Mouse (Mus musculus) limb, embryonic 14.5 days (tissue): ENCODE measurements at regions not wholly inside any gene's neighbourhood (a gene's known extent, or its start where the extent isn't known, plus 50 kb on each side); places are given as distances from the start of the nearest gene placed in this dataset.

Experiments
- ATAC-seq: fragments of 200-750 bp; cut with Nextera tagmentation; 2 replicates; pipeline ENCODE4 v1.8.0; 2017; ENCODE audit warnings: low read depth, moderate number of reproducible peaks, moderate TSS enrichment; ENCODE audit not compliant: low FRiP score
- DNase-seq: peaks from one replicate; pipeline ENCODE4 v3.0.0-alpha.2; 2015; ENCODE audit warnings: low spot score
- H3K27ac ChIP-seq: fragments of 300-500 bp; sonication (generic); replicated peaks from 2 replicates; pipeline ENCODE4 v1.5.1; 2014; ENCODE audit warnings: low read depth, mild to moderate bottlenecking, low read length, moderate library complexity, mixed read lengths
- H3K27me3 ChIP-seq: fragments of 300-500 bp; sonication (generic); 2 replicates; pipeline ENCODE4 v1.6.1; 2014; ENCODE audit warnings: low read length, mixed read lengths; ENCODE audit not compliant: control insufficient read depth, insufficient read depth
- H3K36me3 ChIP-seq: fragments of 300-500 bp; sonication (generic); 2 replicates; pipeline ENCODE4 v1.6.1; 2014; ENCODE audit warnings: mild to moderate bottlenecking, low read length, moderate library complexity, mixed read lengths; ENCODE audit not compliant: control insufficient read depth, insufficient read depth
- H3K4me1 ChIP-seq: fragments of 300-500 bp; sonication (generic); 2 replicates; pipeline ENCODE4 v1.6.1; 2014; ENCODE audit warnings: antibody characterized with exemption, low read length, mixed read lengths; ENCODE audit not compliant: control insufficient read depth, insufficient read depth
- H3K4me2 ChIP-seq: fragments of 300-500 bp; sonication (generic); replicated peaks from 2 replicates; pipeline ENCODE4 v1.6.1; 2014; ENCODE audit warnings: low read depth, mild to moderate bottlenecking, low read length, moderate library complexity; ENCODE audit not compliant: severe bottlenecking
- H3K4me3 ChIP-seq: fragments of 300-500 bp; sonication (generic); replicated peaks from 2 replicates; pipeline ENCODE4 v1.5.1; 2014; ENCODE audit warnings: low read length
- H3K9ac ChIP-seq: fragments of 300-500 bp; sonication (generic); 2 replicates; pipeline ENCODE4 v1.6.1; 2014; ENCODE audit warnings: mild to moderate bottlenecking, low read depth, low read length, moderate library complexity; ENCODE audit not compliant: severe bottlenecking
- H3K9me3 ChIP-seq: fragments of 300-500 bp; sonication (generic); 2 replicates; pipeline ENCODE4 v1.6.1; 2016; ENCODE audit warnings: low read length; ENCODE audit not compliant: control insufficient read depth
- POLR2A ChIP-seq: fragments of 200-500 bp; IDR thresholded peaks from 2 replicates; pipeline ENCODE4 v1.8.0; 2012; ENCODE audit warnings: inconsistent platforms, mild to moderate bottlenecking, moderate library complexity, borderline replicate concordance; ENCODE audit not compliant: insufficient read depth, insufficient read length; ENCODE audit errors: extremely low read depth
- WGBS: fragments of 180-500 bp; shearing (Covaris S2); extraction: QIAGEN DNeasy Blood & Tissue Kit; methylation state at CpG from one replicate; pipeline ENCODE4 v1.1.7; 2014; 5-methylcytosine and 5-hydroxymethylcytosine counted together

- no peak overlapping the region for H3K4me3 ChIP-seq
- no peak for DNase-seq
- H3K36me3 ChIP-seq: no peaks in the 10 kb centered on the region
- no peaks in the 10 kb centered on the region for H3K9me3 ChIP-seq
- H3K4me2 ChIP-seq: no peak overlapping the region
- ATAC-seq: no peak
- H3K27me3 ChIP-seq: no peaks in the 10 kb centered on the region
- H3K9ac ChIP-seq: no peak overlapping the region
- TF ChIP-seq POLR2A: no peak
- no peak overlapping the region for H3K27ac ChIP-seq
- WGBS: 48% methylated on average over 9 of the region's 9 CpGs
- H3K4me1 ChIP-seq: no peaks in the 10 kb centered on the region
These were observed 128.6 kb upstream of the Rreb1 start for GRCm38 (mm10) chr13:37649467-37650080.

DNA sequence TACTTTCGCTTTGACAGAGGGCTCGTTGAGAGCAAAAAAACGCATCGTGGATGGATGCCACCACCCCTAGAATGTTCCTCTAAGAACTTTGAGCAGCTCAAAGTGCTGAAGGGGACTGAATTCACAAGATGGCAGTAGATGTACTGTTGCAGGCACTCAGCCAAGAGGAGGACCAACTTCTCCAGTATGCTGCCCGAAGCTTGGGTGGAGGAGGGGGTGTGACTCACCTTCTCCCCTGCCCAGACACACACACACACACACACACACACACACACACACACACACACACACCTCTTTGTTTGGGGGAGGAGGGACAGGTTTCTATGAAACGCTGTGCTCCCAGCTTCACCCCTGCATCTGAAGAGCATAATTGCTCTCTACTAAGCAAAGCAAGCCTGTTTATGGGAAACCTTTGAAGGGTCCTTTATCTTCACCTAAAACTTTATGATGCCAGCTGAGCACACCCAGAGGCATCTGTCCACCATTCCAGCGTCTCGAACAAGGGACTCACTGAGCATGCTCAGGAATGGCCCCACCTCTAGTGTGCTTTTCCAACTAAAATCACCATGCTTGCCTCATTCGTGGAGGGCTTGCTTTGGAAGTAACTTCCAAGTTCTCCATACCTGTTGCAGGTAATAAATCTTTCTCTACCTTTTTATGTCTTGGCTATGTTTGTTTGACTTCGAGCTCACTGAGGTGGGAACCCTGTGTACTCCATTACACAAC is 126.8 kb upstream of the Rreb1 start:
- WGBS: 64% methylated on average over 10 of the region's 10 CpGs
- Histone ChIP-seq H3K4me1 (no peaks in the 10 kb centered on the region), H3K4me2 (no peak overlapping the region), H3K36me3 (no peaks in the 10 kb centered on the region), H3K27ac (no peak overlapping the region), H3K27me3 (no peaks in the 10 kb centered on the region), H3K4me3 (no peak overlapping the region), H3K9me3 (no peaks in the 10 kb centered on the region), H3K9ac (no peak overlapping the region)
- no peak for TF ChIP-seq POLR2A
- ATAC-seq: no peak
- DNase-seq: no peak

DNA sequence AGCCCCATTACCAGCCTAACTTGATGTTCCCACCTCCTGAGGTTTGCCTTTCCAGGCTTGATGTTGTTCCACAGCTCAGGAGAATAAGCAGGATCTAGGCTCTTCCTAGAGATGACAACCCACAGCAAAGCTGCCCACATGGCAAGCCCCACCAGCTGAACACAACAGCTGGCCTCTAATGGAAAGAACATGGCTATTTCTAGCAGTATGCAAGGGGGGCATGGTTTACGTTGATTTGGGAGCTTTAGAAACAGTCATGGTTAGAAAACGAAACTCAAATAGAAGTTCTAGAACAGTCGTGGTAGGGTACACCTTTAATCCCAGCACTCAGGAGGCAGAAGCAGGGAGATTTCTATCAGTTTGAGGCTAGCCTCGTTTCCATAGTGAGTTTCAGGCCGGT is 123.5 kb upstream of the Rreb1 start:
- H3K36me3 ChIP-seq: no peaks in the 10 kb centered on the region
- DNase-seq (no peak), ATAC-seq (no peak)
- H3K27me3 ChIP-seq: no peaks in the 10 kb centered on the region
- no peaks in the 10 kb centered on the region for H3K4me1 ChIP-seq
- H3K27ac ChIP-seq: no peak overlapping the region
- H3K4me3 ChIP-seq: no peak overlapping the region
- WGBS: 76% methylated on average over 5 of the region's 5 CpGs
- no peak overlapping the region for H3K9ac ChIP-seq
- no peaks in the 10 kb centered on the region for H3K9me3 ChIP-seq
- H3K4me2 ChIP-seq: no peak overlapping the region
- no peak for TF ChIP-seq POLR2A

DNA sequence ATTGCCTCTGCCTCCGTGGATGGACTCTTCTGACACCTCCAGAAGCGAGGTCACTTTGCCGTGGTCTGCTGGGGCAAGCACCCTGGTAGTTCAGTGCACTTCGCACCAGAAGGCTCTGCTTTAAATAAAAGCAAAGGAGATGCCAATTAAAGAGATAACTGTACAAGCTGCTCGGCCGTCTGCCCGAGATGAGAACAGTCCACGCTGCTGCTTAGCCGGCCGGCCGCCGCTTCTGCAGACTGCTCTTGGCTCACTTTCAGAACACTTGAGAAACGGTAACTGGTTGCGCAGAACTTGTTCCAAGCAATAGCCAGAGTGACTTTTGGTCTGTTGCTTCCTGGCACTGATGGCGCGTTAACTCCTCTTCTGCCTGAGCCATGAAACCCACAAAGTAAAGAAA is 121.0 kb upstream of the Rreb1 start:
- no peaks in the 10 kb centered on the region for H3K9me3 ChIP-seq
- no peak overlapping the region for H3K9ac ChIP-seq
- H3K4me3 ChIP-seq: no peak overlapping the region
- TF ChIP-seq POLR2A: no peak
- no peak for ATAC-seq
- H3K4me1 ChIP-seq: no peaks in the 10 kb centered on the region
- H3K27me3 ChIP-seq: no peaks in the 10 kb centered on the region
- WGBS: 67% methylated on average over 16 of the region's 16 CpGs
- H3K36me3 ChIP-seq: no peaks in the 10 kb centered on the region
- no peak overlapping the region for H3K4me2 ChIP-seq
- no peak overlapping the region for H3K27ac ChIP-seq
- DNase-seq: peak; percentile 38

DNA sequence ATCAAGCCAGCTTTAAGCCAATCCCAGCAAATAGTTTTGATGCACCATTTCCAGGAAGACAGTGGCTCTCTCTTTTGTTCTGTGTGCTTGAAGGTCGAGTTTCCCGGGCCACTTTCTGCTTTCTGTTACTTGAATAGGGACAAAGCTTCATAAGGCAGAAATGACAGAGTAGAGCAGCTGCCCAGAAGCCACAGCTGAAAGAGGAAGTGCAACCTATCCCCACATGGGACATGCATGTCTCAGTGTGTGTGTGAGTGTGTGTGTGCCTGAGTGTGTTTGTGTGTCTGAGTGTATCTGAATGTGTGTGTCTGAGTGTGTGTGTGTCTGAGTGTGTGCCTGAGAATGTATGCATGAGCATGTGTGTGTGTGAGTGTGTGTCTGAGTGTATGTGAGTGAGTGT is 120.2 kb upstream of the Rreb1 start:
- Histone ChIP-seq H3K27ac (no peak overlapping the region), H3K4me1 (no peaks in the 10 kb centered on the region), H3K4me2 (no peak overlapping the region), H3K9ac (no peak overlapping the region), H3K36me3 (no peaks in the 10 kb centered on the region), H3K4me3 (no peak overlapping the region), H3K9me3 (no peaks in the 10 kb centered on the region), H3K27me3 (no peaks in the 10 kb centered on the region)
- whole genome bisulfite sequencing: 63% methylated on average over 2 of the region's 2 CpGs
- TF ChIP-seq POLR2A: no peak
- ATAC-seq: no peak
- DNase-seq: no peak
